Mouse (Mus musculus) lung, postnatal 4 days (tissue): Measurements from ENCODE around the gene Gm42674.

Experiments used
- DNase-seq, 2 experiments: peaks; one replicate each; pipeline ENCODE4 v3.0.0; 2021

Gm42674 gene

GRCm38 (mm10) chr3:90599401-90599800 lies 2.3 kb upstream of the Gm42674 start:
- DNase-seq: no peak

- DNase-seq: no peak
Observed at GRCm38 (mm10) chr3:90600036-90600435, 1.7 kb upstream of the Gm42674 start.

- DNase-seq: no peak
Observed at GRCm38 (mm10) chr3:90600458-90601195, 1.1 kb upstream of the Gm42674 start.

GRCm38 (mm10) chr3:90603623-90604022 lies 1.9 kb downstream of the Gm42674 start, which contains the start of gene S100a4:
TSS of gene S100a4 (plus strand) at chr3:90603771.
- no peak for DNase-seq

- DNase-seq: peak; percentile 89 to 94
Observed at GRCm38 (mm10) chr3:90604416-90604815, 2.7 kb downstream of the Gm42674 start.

GRCm38 (mm10) chr3:90605049-90605448 lies 3.3 kb downstream of the Gm42674 start:
- DNase-seq: no peak

GRCm38 (mm10) chr3:90605736-90606135 lies 4.0 kb downstream of the Gm42674 start:
- no peak for DNase-seq

- no peak for DNase-seq
Observed at GRCm38 (mm10) chr3:90606185-90606584, 4.5 kb downstream of the Gm42674 start.

GRCm38 (mm10) chr3:90607361-90607760 lies 5.7 kb downstream of the Gm42674 start:
- DNase-seq: no peak

GRCm38 (mm10) chr3:90608223-90608622 lies 6.5 kb downstream of the Gm42674 start, which contains the start of gene S100a5:
TSS of gene S100a5 (plus strand) at chr3:90608523.
- DNase-seq: no peak

GRCm38 (mm10) chr3:90609102-90609501 lies 7.4 kb downstream of the Gm42674 start:
- no peak for DNase-seq

- DNase-seq: no peak
Observed at GRCm38 (mm10) chr3:90611494-90611893, 9.8 kb downstream of the Gm42674 start.

- DNase-seq: no peak
Observed at GRCm38 (mm10) chr3:90612061-90612460, 10.4 kb downstream of the Gm42674 start.

- DNase-seq: peak; percentile 82 to 83
Observed at GRCm38 (mm10) chr3:90612728-90613291, 11.1 kb downstream of the Gm42674 start, which contains the start of gene S100a6. TSS of gene S100a6 (plus strand) at chr3:90612882.

- DNase-seq: no peak
Observed at GRCm38 (mm10) chr3:90613461-90614147, 11.9 kb downstream of the Gm42674 start.

GRCm38 (mm10) chr3:90614148-90614530 lies 12.4 kb downstream of the Gm42674 start:
- DNase-seq: no peak

GRCm38 (mm10) chr3:90614611-90615251 lies 13.0 kb downstream of the Gm42674 start:
- no peak for DNase-seq

- peak; percentile 86 to 87 for DNase-seq
Observed at GRCm38 (mm10) chr3:90615415-90615814, 13.7 kb downstream of the Gm42674 start.

GRCm38 (mm10) chr3:90615911-90616310 lies 14.2 kb downstream of the Gm42674 start:
- DNase-seq: no peak

- DNase-seq: no peak
Observed at GRCm38 (mm10) chr3:90617586-90617985, 15.9 kb downstream of the Gm42674 start.

- no peak for DNase-seq
Observed at GRCm38 (mm10) chr3:90621552-90621951, 19.8 kb downstream of the Gm42674 start.

GRCm38 (mm10) chr3:90623435-90624071 lies 21.8 kb downstream of the Gm42674 start:
- DNase-seq: peak; percentile 65 to 71

GRCm38 (mm10) chr3:90625496-90625895 lies 23.8 kb downstream of the Gm42674 start:
- DNase-seq: no peak
